Mouse (Mus musculus) G1E-ER4 (cell line): Measurements from ENCODE around the gene Nid1. TPM values are rescaled to one million over a fixed set of nuclear protein-coding genes. Genes with fewer than 3 reads are reported as not detected.
"Not testable (repeated sequence)": the region's sequence is repeated elsewhere in the genome, so short reads cannot be mapped to it uniquely, and the experiment has no call there.

Experiments used
- GATA1 ChIP-seq: IDR thresholded peaks from one replicate; pipeline ENCODE4 v1.8.0; 2012; ENCODE audit warnings: low read length, inconsistent platforms
- polyA plus RNA-seq: library from polyadenylated mRNA; stranded (reverse); fragments of >175 nt; gene quantifications from 2 replicates; pipeline ENCODE4 v1.2.3, GENCODE M21; 2012

The Nid1 gene
- not detected in 2 replicates for polyA plus RNA-seq

DNA sequence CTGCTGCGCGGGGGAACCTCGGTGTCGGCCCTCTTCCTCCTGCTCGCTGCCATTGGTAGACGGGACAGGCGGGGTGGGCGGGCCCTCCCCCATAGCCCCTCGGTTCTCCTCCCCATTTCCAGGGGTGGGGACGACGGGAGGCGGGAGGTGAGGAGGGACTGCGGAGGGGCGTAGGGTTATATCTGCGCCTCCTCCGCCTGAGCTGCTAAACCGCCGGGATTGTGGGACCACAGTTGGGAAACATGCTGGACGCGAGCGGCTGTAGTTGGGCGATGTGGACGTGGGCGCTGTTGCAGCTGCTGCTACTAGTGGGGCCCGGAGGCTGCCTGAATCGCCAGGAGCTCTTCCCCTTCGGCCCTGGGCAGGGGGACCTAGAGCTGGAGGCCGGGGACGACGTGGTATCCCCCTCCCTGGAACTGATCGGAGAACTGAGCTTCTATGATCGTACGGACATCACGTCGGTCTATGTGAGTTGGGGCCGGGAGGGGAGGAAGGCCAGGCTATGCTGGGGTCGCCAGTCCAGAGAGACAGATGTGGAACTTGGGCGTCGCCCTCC is at the start of gene Nid1:
TSS of gene Nid1 (plus strand) at position 92 of the 556 bp plus-strand sequence.
- TF ChIP-seq GATA1, result not testable (repeated sequence)

DNA sequence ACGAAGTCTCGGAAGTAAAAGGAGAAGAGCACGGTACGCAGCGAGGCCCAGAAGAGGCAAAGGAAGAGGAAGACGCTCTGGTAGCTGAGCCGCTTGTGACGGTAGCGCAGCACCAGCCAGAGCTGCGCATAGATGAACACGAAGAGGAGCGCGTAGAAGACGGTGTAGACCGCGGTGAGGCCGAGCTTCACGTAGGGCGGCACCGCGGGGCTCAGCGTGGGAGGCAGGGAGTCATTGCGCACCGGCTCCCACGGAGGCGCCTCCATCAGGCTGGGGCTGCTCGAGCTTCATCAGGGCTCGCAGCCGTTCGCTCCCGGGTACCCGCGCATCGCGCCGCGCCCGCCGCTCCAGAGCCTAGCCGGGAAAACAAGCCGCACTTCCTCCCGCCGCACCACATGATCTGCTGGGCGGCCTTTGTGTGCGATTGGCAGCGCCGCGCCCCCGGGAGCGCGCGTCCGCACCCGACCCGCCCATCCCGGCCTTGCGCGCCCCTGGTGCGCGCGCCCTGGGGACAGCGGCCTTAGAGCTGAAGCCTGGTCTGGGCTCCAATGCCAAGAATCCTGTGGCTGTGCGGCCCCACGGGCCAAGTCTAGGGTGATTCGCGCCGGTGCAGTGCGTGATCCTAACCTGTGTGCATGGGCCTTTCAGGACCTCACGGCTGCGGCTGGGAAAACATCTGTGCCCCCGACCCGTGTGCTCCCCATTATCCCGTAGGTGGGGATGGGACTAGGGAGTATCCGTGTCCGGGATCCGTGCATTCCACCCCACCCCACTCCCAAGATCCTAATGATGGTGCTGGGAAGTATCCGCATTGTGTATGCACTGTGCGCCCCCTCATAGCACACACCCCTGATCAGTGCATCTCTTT is 43.9 kb upstream of the Nid1 start, which contains the start of gene Gpr137b:
TSS of gene Gpr137b (minus strand) at position 787 of the 868 bp plus-strand sequence.
- not testable (repeated sequence) for TF ChIP-seq GATA1

DNA sequence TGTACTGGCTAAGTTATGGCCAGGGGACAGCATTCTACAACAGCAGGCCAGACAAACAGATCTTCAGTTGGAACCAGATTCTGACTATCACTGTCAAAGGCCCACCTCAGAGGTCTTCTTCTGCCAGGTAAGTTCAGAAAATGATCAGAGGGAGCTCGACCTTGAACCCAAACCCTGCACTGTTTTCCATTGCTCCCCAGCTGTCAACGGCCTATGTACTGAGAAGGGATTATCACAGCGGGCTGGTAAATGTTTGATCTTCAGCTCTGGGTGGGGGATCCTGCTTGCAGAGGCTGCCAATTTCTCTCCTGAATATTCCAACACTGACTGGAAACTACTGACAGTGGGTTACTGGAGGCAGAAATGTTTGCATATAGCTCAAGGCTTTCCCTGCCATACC is 23.1 kb upstream of the Nid1 start:
- no peak for TF ChIP-seq GATA1

GRCm38 (mm10) chr13:13458138-13458737 is 20.9 kb downstream of the Nid1 start:
- no peak for TF ChIP-seq GATA1

DNA sequence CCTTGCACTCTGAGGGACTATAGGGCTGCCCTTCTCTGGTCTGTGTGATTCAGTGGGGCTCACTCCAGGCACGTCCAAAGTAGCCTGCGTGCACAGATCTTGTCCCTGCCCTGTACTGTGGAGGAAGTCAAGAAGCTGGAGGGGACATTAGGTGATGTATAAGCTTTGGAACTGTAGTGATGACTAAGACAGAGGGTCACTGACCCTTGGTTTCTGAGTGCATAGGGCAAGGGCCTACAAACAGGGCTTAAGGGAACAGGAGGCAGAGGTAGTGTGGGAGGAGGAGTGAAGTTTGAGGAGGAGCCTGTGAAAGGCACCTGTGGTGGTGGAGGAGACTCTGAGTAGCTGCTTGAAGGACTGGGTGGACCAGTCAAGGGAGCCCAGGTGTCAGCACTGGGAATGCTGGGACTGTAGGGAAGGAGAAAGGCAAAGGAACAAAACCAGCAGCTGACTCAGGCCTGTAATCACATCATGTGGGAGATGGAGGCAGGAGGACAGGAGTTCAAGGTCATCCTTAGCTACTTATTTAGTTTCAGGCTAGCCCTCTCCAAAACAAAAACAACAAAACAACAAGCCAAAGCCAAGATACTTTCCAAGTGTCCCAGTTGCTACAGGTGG is 23.3 kb downstream of the Nid1 start:
- no peak for TF ChIP-seq GATA1

- no peak for TF ChIP-seq GATA1
Measured at GRCm38 (mm10) chr13:13461446-13462192, 24.3 kb downstream of the Nid1 start.

DNA sequence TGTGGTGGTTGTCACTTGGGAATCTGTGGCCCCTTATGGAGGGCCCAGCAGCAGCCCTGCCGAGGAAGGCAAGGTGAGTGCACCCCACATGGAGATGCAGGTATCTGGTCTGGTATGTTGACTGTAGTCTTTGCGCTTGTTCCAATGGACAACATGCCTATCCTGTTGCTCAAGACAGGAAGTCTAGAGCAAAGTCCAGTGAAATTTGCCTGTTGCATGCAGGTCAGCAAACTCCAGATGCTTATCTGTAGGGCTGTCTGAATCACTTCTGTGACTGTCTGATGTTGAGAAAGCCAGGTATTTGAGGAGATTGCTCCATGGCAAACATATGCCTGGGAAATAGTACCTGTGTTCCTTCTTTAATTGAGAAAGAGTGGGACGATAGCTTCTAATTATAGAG is 26.6 kb downstream of the Nid1 start:
- no peak for TF ChIP-seq GATA1

- no peak for TF ChIP-seq GATA1
Measured at GRCm38 (mm10) chr13:13468513-13468912, 31.2 kb downstream of the Nid1 start.

- TF ChIP-seq GATA1, result no peak
Measured at GRCm38 (mm10) chr13:13471334-13471757, 34.0 kb downstream of the Nid1 start.

DNA sequence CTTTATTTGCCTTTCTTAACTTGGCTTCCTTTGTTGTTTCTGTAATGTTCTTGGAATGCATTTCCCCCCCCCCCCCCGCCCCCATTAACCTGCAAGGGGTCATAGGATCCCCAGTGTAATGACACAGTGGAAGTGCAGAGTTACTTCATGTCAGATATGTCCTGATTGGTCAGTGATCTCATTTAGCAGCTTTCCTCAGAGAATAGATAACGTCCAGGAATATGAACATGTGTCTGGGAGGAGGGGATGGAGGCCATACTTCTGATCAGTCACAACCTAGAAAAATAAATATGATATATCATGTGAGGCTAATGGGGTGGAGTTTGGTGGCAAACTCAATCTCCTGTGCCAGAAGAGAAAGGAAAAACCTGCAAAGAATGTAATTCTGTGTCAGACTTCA is 37.6 kb downstream of the Nid1 start:
- TF ChIP-seq GATA1, result no peak

GRCm38 (mm10) chr13:13476568-13476967 is 39.2 kb downstream of the Nid1 start:
- no peak for TF ChIP-seq GATA1

- TF ChIP-seq GATA1, result no peak
Measured at GRCm38 (mm10) chr13:13477046-13477445, 39.7 kb downstream of the Nid1 start.

DNA sequence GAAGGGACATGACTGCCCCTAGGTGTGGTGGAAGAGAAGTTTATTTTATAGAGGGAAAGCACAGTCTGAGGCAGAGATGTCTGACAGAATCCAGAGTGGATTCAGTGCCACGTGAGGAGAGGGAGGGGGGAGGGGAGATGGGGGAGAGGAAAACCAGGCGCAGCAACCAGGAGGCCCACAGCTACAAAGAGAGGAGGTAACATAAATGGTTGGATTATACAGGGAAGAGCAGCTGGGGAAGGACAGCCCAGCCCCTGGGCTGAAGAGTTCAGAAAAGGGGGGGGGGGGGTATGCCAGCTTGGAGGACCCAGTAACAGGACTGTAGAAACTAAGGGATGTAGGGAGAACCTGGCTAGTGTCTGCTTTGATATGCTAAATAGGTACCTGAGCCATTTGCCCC is 42.6 kb downstream of the Nid1 start:
- TF ChIP-seq GATA1, result no peak

DNA sequence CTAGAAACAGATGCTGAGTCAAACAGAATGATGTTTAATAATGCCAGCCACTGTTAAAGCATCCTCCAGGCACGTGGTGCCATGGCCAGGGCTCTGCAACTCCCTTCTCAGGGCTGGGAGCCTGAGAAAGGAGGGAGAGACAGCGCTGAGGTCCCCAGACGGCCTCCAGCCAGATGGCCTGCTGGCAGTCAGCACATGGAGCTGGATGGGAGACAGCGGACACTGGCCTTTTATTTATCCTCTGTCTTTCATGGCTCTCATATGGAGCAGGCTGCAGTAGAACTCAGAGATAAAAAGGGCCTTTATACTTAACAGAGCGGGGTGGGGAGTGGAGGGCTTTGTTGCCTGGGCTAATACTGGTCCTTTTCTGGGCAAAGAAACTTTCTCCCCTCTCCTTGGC is 43.7 kb downstream of the Nid1 start:
- no peak for TF ChIP-seq GATA1
